Mouse (Mus musculus): ENCODE measurements at regions not wholly inside any gene's neighbourhood (a gene's known extent, or its start where the extent isn't known, plus 50 kb on each side); places are given as distances from the start of the nearest gene placed in this dataset.
A peak's percentile ranks its signal among the peaks of the same experiment; 100 is the strongest.

DNA sequence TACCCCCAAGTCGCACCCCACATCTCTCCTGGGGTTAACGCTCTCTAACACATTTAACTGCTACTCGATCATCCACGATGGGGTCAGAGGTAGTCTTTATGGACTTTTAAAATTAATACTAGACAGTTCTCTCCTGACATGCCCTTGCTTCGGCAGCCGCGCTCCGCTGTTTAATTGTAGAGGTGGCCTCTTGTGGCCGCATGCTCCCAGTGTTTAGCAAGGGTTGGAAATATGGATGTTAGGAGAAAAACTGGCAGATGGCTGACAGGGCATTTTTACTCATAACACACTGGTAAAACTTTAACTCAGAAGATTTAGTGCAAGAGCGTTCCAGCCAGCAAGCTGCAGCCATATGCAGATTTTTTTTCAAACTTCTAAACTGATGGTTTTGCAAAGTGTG, 242.7 kb downstream of the Tshz3 start:
- no peak for DNase-seq (ENCODE audit: extremely low spot score)

DNA sequence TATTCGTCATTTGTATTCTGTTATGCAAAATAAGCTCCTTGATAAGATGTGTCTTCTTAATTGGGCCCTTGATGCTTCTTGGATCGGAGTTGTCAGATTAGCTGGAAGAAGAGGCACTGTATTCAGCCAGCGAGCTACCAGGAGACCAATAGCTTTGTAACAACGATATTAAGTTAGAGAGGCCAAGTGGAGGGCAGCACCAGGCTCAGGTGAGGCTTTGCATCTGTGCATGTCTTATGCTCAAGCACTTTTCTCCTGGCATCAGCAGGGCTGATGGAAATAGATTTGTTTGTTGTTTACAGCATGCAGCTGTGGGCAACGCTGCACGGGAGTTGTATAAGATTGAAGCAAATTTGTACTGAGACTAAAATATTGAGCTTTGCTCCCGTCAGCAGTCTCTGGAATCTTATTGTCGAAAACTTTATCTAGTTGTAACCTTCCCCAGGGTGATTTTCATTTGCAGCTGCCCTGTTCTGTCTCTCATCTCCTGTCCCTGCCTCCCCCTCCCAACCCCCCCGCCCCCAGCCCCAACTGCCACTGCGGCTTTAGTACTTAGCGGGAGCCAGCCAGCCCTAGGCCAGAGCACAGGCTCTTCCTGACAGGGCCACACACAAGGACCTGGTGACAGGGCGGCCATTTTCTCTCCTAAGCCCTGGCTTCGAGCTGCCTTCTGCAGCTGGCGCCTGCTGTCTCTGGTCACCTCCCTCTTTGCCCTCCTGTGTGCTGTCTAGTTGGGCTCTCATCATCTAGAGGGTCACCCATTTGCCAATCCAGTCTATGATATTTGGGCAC, 247.3 kb downstream of the Tshz3 start:
- DNase-seq (ENCODE audit: extremely low spot score) = no peak

DNA sequence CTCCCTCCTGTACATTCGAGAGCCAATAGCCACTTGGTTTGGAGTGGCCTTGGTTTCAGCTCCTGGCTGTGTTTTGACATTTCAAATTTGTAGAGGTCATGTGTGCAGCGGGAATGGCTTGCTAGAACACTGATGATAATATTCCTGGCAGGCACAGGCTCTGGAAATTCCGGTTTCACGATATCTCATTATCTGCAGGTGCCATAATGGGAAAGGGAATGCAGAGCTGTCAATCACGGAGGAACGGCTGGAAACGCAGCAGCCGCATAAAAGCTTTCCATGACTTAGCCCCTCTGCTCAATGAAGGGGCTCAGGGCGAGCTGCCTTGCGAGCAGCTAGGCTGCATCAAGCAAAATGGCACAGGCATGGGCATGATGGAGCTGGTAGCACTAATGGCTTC, 251.6 kb downstream of the Tshz3 start:
- no peak for DNase-seq (ENCODE audit: extremely low spot score)

GRCm38 (mm10) chr7:36955376-36955775, 257.5 kb downstream of the Tshz3 start:
- DNase-seq (ENCODE audit: extremely low spot score) = no peak

- no peak for DNase-seq (ENCODE audit: extremely low spot score)
Measured at GRCm38 (mm10) chr7:36958255-36958654, 260.3 kb downstream of the Tshz3 start.

DNA sequence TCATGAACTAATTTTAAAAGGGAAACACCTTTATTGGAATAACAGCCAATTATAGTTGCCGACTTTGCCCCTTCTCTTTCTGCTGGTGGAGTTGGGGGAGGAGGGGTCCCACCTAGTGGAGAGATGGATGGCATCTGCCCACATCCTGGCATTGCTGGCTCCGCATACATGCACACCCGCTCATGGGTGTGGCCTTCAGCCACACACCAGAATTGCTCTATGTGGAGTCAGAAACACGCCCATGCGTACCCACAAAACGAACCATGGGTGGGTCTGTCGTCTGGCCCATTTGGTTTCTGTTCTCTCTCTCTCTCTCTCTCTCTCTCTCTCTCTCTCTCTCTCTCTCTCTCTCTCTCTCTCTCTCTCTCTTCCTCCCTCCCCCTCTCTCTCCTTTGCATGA, 273.9 kb downstream of the Tshz3 start:
- DNase-seq (ENCODE audit: extremely low spot score) = no peak

GRCm38 (mm10) chr7:36973654-36974320, 275.9 kb downstream of the Tshz3 start:
- DNase-seq (ENCODE audit: extremely low spot score) = peak; percentile 4

GRCm38 (mm10) chr7:36974573-36974972, 276.7 kb downstream of the Tshz3 start:
- DNase-seq (ENCODE audit: extremely low spot score) = peak; percentile 55

DNA sequence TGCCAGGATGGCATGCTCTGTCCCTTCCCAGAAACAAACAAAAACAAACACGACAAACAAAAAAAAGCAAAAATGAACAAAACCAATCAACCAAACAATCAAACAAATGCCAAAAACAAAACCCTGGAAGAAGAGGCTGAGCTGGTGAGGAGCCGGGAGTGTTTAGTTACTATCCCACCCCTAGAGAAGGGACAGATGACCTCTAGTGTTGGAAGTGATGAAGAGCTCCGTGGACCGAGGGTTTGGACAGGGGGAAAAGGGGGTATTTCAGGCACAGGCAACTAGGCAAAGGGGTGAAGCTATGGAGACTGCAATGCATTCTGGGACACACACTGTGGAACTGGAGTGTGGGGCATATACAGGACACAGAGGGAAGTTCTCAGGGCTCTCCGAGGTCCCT, 277.6 kb downstream of the Tshz3 start:
- peak; percentile 49 for DNase-seq (ENCODE audit: extremely low spot score)

- no peak for DNase-seq (ENCODE audit: extremely low spot score)
Measured at GRCm38 (mm10) chr7:36977819-36978218, 279.9 kb downstream of the Tshz3 start.

DNA sequence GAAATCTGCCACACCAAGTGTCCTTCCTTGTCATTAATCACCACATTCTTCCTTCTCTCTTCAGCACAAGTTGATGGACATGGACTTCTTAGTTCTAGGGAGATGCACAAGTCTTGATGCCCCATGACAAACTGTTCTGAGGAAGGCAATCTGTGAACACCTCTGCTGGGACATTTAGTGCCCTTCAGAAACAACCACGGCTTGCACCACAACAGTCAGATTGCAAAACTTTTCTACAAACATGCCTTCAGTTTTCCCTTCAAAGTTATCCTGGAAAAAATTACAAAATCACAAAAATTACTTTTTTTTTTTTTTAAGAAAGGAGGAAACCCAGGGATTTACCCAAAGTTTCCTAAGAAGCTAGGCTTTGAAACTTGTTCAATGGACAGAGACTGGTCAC, 291.5 kb downstream of the Tshz3 start:
- DNase-seq (ENCODE audit: extremely low spot score) = no peak

GRCm38 (mm10) chr7:37004601-37005000, 306.7 kb downstream of the Tshz3 start:
- no peak for DNase-seq (ENCODE audit: extremely low spot score)

GRCm38 (mm10) chr7:37005701-37006100, 307.8 kb downstream of the Tshz3 start:
- no peak for DNase-seq (ENCODE audit: extremely low spot score)

DNA sequence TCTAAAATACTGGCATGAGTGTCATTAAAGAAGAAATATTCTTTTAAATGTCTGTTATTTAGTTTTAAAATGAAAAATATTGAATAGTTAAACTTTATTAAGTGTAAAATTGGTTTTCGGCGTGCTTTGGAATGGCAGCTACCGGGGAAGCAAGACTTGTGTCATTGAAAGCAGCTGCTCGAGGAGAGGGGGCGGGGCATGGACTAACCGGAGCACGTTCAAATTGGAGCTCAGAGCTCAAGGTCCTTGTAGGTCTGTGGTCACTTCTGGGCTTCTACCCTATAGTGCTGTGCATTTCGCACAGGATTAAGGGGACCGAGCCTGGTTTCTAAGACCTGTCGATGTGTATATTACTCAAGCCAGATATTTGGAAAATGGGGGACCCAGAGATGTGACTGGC, 309.0 kb downstream of the Tshz3 start:
- DNase-seq (ENCODE audit: extremely low spot score) = no peak

- DNase-seq (ENCODE audit: extremely low spot score) = peak; percentile 54
Measured at GRCm38 (mm10) chr7:37011180-37011754, 313.3 kb downstream of the Tshz3 start.

- DNase-seq (ENCODE audit: extremely low spot score) = no peak
Measured at GRCm38 (mm10) chr7:37020078-37020477, 322.2 kb downstream of the Tshz3 start.

GRCm38 (mm10) chr7:37024501-37025025, 326.6 kb downstream of the Tshz3 start:
- no peak for DNase-seq (ENCODE audit: extremely low spot score)

GRCm38 (mm10) chr7:37064582-37065458, 366.9 kb downstream of the Tshz3 start:
- no peak for DNase-seq (ENCODE audit: extremely low spot score)

GRCm38 (mm10) chr7:37077698-37078097, 379.8 kb downstream of the Tshz3 start:
- DNase-seq (ENCODE audit: extremely low spot score) = no peak

DNA sequence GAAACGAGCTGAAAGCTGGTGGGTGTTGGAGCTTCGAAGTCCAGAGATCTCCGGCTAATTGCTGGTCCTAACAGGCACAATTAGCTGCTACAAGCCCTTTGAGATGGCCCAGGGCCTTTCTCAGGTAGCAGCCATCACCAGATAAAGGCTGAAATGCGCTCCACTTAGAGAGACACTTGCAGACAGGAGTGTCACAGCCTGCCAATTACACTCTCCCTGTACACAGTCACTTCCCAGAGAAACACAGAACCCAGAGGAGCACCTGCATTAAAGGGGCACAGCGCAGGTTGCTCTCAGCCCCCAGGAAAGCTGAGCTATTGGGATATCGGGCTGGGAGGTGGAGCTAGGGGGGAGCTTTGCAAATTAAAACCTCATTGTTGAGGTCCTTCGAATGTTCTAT, 380.2 kb downstream of the Tshz3 start:
- DNase-seq (ENCODE audit: extremely low spot score) = no peak

- no peak for DNase-seq (ENCODE audit: extremely low spot score)
Measured at GRCm38 (mm10) chr7:37089726-37090125, 391.8 kb downstream of the Tshz3 start.

GRCm38 (mm10) chr7:37092572-37092971, 394.7 kb downstream of the Tshz3 start:
- no peak for DNase-seq (ENCODE audit: extremely low spot score)

All from embryo, embryonic 9.5 days (tissue).